Mouse (Mus musculus) megakaryocyte, adult 5-6 weeks (primary cell): ENCODE data around the gene Rtn2. TPM values are rescaled to one million over a fixed set of nuclear protein-coding genes. Genes with fewer than 3 reads are reported as not detected.

ENCODE experiments used
- ATAC-seq: 2 replicates; pipeline ENCODE4 v1.8.0; 2016; ENCODE audit warnings: mild to moderate bottlenecking, inconsistent platforms; ENCODE audit not compliant: poor library complexity, severe bottlenecking
- total RNA-seq, 2 experiments: library from RNA; stranded (forward) in 1 of 2; stranded (reverse) in 1 of 2; fragments of 153-499, 151-499 nt in 1 of 2; fragments of 221-1000, 200-1000 nt in 1 of 2; gene quantifications; 2 replicates each; pipeline versions ENCODE4 v1.2.3 to v1.2.4; 2015 to 2017

The Rtn2 gene
- total RNA-seq, 2 experiments from 2014 or later, result not detected

GRCm38 (mm10) chr7:19300501-19301421 lies 18.3 kb downstream of the Rtn2 start:
- ATAC-seq, result peak; percentile 69

GRCm38 (mm10) chr7:19301461-19302263 lies 19.2 kb downstream of the Rtn2 start:
- no peak for ATAC-seq

- ATAC-seq, result no peak
These were observed 20.0 kb downstream of the Rtn2 start for GRCm38 (mm10) chr7:19302264-19303045.

GRCm38 (mm10) chr7:19303046-19303305 lies 20.6 kb downstream of the Rtn2 start:
- ATAC-seq, result no peak

DNA sequence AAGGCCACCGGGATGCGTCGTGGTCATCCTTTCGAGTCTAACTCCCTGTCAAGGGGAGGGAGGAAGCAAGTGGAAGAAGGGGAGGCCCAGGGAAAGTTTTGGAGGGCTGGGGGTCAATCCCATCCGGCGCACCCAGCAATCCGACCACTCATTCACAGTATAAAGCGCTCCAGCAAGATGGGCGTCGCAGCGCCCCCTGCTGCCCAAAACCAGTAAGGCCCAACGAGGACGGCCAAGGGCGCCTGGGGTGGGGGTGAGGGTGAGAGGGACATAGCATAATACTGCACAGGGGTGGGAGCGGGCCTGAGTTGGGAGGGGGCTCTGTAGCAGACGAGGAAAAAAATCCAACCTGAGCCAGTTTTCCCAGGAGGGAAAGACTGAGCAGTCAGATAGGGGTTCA lies 21.3 kb downstream of the Rtn2 start:
- ATAC-seq, result peak; percentile 36

GRCm38 (mm10) chr7:19304501-19305412 lies 22.3 kb downstream of the Rtn2 start:
- no peak for ATAC-seq

DNA sequence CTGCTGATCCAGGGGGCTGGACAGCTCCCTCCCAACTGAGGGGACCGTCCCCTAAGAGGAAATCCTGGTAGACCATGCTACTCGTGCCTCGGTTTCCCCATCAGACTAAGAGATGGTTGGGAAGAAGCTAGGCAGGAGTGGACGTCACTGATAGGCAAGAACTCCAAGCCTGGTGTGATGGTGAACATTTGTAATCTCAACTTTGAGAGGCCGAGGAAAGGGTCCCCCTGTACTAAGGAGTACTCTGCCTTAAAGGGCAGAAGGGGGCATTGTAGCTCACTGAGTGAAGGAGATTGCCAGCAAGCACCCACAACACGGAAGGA lies 22.9 kb downstream of the Rtn2 start:
- no peak for ATAC-seq

GRCm38 (mm10) chr7:19305796-19306765 lies 23.7 kb downstream of the Rtn2 start:
- ATAC-seq, result no peak

DNA sequence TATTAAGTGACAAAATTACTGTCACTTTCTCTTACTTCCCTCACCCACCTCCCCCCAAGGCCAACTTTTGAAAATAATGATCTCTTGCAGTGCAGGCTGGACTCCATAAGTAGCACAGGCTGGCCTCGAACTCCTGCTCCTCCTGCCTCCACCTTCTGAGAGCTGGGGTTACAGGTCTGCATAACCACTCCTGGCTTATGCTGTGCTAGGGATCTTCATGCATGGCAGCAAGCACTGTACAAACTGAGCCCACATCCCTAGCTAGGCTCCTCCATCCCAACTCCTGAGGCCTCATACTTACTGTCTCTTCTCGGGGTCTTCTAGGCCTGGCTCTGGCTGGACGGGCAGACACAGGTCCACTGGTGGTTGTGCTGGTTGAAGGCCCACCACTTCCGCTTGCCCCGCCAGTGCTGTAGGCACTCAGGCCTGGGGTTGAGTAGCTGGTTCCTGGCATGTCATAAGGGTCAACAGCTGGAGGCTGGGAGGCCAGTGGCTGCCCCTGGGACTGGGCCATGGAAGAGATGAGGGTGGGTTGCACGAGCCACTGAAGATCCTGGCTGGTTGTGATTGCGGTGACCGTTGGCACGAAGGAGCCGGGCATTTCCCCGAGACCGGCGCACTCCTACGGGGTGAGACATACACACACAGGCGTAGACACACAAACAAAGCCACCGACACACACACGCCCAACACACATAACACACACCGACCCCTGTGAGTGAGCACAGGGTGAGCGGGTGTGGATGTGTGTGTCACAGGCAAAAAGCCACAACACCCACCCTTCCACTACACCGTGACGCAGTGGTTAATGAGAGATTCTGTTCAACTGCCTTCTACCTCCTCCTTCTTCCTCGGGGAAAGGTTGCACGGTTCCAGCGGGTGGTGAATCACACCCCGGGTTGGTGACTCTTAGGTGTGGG lies 24.7 kb downstream of the Rtn2 start:
- no peak for ATAC-seq

DNA sequence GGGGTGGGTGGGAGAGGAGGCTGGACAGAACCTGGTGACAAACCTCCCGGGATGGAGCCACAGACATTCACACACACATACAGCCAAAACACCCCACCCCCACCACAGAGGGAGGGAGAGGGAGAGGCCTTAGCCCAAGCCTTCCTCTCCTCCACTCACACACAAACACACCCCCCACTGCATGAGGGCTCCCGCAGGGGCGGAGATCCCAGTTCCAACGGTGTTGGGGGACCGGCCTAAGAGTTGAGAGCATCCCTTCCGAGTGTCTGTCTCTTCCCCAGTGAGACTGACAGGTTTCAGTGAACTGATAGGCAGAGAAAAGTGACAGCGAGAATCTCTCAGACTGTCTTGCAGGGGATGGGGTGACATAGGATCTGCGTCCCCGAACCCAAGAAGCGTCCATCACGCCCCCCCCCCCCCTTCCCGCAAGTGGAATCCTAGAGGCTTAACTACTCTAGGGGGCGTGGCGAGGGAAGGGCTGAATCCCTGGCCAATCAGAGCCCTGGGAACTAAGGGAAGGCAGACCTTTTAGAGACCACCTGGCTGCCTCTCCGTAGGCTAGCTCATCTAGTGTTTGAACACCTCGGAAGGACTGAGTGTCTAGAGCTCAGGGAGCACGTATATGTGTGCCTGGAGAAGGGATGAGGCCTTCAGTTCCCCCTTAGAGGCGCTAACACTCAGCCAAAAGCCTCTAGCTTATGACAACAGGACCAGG lies 25.5 kb downstream of the Rtn2 start:
- peak; percentile 23 for ATAC-seq

DNA sequence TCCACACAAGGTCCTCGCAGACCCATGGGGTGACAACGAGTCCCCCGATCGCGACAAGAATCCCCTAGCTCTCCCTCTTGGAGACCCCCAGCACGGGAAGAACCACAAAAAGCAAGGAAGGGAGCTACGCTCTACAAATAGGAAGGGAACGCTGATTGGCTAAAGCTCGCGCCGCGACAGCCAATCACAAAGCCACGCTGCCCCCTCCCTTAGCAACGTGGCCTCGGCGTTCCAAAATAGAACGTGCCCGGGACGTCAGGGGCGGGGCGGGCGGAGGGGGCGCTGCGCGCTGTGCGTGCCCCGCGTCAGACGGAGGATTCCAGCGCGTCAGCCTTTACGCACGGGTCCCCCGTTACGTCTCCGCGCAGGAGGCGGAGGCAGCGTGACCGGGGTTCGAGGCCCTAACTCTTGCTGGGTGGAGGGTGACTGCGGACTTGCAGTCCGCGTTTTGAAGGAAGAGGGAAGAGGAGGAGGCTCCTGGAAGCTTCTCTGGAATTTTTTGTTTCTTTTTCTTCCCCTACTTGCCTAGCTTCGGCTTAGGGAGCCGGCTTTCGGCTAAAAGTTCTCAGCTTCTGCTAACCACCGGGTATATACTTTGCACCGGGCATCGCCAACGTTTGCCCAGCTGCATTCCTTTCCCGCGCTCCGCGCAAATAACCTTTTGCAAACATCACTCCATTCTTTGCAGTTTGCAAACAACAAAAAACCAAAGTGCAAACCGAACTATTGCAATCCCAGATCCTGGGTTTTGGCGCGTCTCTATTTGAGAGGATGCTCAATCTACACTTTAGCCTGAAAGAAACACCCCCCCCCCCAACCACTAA lies 26.2 kb downstream of the Rtn2 start:
- ATAC-seq, result peak; percentile 79

GRCm38 (mm10) chr7:19309278-19309883 lies 27.0 kb downstream of the Rtn2 start:
- no peak for ATAC-seq

DNA sequence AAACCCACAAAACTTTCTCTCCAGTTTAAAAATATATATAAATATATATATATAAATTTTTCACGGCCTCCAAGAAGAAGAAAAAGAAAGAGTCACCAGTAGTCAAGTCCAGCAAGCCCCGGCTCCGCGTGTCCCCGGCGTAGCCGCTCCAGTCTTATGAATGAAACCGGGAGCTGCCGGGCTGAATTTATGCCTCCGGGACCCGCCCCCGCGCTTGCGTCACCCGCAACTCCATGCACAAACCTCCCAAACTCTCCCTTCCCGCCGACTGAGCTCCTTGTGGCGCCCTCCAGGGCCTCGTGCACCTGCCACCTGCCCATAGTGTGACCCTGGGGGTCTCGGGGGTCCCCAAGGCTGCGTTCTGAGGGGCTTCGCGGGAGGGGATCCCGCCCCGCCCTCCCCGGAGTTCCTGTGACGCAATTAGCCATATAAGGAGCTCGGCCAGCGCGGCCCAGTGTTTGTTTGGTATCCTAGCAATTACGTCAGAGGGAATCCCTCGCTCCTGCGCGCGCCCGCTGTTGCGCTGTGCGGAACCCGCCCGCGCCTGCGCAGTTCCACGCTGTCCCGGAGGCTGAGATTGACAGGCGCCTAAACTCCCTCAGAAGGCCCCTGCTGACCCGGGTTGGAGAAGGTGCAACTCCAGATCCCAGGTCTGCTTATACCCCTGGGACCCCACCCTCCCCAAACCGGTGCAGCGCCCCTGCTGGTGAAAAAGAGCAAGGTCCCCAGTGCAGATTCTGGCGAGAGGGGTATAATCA lies 27.6 kb downstream of the Rtn2 start, which contains the start of gene Fosb:
Gene Fosb, minus strand, starts transcription at position 168 of the 758 bp plus-strand sequence.
- ATAC-seq, result peak; percentile 70

GRCm38 (mm10) chr7:19311991-19312390 lies 29.6 kb downstream of the Rtn2 start:
- ATAC-seq, result no peak

DNA sequence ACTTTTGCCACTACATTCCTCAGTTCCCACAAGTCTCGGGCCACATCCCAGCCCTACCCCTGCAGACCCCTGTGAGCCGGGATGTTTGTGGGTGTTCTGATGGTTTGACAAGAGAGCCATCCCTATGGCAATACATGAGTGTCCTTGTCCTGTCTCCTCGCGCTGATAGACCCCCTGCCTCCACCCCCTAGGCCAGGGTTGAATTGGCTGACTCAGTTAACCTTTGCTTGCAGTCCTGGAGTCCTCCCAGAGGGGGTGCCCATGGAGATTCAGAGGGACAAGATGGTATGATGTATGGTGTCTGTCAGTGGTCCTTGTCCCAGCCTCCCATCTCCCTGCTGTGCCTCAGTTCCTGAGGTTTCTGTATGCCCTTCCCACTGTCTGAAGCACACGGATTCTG lies 31.6 kb downstream of the Rtn2 start:
- ATAC-seq, result no peak
